Mouse (Mus musculus) heart, postnatal 10 days (tissue): ENCODE data around the gene Map3k1. TPM values are rescaled to one million over a fixed set of nuclear protein-coding genes. Genes with fewer than 3 reads are reported as not detected.

ENCODE experiments used
- DNase-seq, 2 experiments: peaks; one replicate each; pipeline ENCODE4 v3.0.0; 2021
- intact Hi-C: fragments of 180-260 bp; cut with DNase I; formaldehyde crosslinking; loops from one replicate; pipeline ENCODE4 v1.15.1; 2025
- total RNA-seq, 2 experiments: library from RNA; stranded (reverse); gene quantifications; 2 replicates each; pipeline ENCODE4 v1.2.3; 2021

Gene Map3k1
- total RNA-seq, 2 experiments from 2014 or later, result 33.7 to 38.5 TPM

DNA sequence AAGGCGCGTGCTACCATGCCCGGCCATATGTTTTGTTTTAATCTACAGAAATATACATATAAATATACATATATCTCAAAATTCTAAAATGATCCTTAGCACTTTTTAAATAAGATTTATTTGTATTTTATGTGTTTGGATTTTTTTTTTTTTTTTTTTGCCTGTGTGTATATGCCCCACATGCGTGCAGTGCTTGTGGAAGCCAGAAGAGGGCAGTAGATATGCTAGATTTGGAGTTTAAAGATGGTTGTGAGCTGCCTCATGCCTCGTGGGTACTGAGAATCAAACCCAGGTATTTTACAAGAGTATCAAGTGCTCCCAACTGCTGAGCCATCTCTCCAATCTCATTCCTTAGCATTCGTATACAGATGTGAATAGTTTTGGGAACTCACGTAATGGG lies 6.2 kb upstream of the Map3k1 start:
- intact Hi-C loops, result no loop called here
- DNase-seq, result no peak

DNA sequence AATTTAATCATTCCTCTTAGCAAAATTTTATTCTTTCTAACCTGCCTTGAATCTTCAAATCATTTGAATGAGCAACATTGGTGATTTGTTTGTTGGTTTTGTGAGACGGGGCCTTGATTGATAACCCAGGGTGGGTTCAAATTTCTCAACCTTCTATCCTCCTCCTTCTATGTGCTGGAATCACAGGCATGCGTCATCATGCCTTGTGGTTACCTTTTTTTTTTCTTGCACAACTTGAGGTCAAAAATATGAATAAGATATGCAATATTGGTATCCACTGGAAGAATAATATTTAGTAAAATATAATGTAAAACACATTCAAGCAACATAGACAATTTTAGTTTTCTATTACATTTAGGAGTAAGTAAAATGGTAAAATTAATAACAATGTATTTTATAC lies 3.9 kb upstream of the Map3k1 start:
- intact Hi-C loops, result no loop called here
- DNase-seq, result no peak

DNA sequence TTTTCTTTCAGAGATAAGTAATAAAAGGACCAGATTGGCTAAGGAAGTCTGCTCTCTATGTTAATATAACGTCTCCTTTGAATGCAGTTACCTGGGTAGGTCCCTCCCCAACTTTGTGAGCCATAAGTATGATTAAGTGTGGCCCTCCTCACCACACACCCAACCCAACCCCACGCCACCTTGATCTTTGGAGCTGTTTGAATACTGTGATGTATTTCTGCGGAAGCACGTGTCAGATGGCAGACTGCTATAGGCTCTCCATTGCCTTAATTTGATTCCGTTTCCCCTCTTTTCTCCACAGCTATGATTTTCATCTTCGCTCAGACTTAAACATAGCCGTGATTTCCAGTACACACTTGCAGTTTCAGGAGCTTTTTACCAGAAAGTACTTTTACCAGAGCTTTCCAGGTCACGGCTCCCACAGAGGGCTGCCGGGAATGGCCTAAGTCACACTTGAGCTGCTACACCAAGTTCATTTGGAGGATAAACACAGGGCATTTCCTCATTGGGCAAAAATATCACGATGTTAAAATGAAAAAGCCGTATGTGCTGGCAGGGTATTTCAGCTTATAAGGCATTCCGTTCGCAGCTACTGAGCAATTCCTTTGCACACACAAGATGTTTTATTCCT lies 2.3 kb upstream of the Map3k1 start:
- intact Hi-C loops, result no loop called here

DNA sequence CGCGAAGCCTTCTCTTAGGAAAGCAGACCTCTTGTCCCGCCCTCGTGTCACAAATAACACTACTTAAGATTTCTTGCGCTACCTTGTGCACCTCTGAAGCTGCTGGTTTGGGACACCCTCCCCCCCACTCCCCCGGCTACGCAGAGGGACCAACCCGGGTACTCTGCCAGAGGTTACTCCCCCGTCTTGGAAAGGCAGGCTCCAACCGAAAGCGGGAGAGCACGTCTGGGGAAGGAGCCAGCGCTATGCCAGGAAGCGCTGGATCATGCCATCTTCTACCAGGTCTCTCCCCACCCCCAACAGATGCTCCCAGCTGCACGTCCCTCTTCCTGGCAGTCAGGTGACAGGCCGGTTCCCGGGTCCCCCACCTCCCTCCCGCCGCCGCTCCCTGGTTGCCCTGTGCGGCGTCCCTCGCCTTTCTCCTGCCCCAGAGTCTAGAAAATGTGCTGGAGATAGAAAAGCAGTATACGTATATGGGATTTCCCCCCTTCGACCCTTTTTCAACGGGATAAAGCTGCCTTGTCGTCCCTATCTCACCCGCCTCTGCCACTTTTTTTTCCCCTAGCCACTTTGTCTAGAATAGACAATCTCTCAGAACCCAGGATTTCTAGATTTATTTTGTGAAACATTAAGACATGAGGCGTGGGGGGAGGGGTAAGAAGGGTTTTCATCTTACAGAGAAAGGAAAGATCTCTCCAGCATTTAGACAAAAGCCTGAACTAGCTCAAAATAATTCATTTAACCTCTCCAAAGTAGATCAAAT lies 854 bp upstream of the Map3k1 start:
- peak; percentile 76 to 80 for DNase-seq

More for the DNA sequence above, 2.3 kb upstream of the Map3k1 start:
- DNase-seq, result no peak

DNA sequence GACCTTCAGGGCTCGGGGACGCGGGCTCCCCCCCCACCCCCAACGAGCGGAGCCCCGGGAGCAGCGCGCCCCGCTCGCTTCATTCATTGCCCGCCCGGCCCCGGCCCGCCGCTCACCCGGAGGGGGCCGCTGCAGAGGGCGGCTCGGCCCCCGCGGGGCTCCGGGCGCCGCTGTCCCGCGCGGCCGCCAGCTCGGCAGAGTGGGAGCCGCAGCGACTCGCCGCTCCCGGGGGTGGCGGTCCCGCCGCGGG lies 481 bp downstream of the Map3k1 start:
- no peak for DNase-seq
- intact Hi-C loops, result loop anchor here (5.0 kb wide), 4 partner anchors 59 to 389 kb away; no protein-coding TSS in a partner anchor

More for the DNA sequence above, 854 bp upstream of the Map3k1 start:
- intact Hi-C loops, result loop anchor here (5.0 kb wide), 4 partner anchors 58 to 388 kb away; no protein-coding TSS in a partner anchor

DNA sequence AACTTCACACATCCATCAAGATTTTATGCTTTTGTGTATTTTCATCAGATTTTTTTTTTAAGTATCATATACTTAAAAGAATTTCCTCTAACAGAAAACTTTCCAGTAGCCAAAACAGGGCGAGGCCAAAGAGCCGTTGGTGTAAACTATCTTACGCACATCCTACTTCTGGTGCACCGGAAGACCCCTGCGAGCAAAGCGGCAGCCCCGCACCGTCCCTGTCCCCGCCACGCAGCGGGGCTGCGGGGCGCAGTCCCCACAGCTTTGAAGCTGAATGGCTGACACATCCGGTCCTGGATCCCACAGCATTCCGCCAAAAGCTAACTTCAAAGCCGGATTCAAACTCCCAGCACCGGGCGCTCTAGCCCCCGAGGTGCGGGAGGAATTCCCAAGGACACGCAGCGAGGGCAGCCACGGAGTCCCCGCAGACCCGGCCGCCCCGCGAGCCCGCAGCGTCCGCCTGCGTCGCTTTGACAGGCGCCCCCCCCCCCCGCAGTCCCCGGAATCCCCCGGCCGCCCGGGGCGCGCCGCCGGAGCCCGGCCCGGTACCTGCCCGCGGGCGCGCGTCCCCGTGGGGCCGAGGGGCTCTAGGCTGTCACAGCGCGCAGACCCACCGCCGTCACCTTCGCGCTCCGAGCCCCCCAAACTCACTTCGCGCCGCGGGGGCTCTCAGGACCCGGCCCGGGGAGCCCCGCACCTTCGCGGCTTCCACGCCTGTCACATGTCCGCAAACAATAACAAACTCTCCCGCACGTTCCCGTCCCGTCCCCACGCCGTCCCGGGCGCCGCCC lies 1.0 kb downstream of the Map3k1 start:
- intact Hi-C loops, result loop anchor here (2.0 to 5.0 kb wide), 5 partner anchors 19 to 390 kb away; no protein-coding TSS in a partner anchor
- peak in 1 of 2 experiments; percentile 52 for DNase-seq

DNA sequence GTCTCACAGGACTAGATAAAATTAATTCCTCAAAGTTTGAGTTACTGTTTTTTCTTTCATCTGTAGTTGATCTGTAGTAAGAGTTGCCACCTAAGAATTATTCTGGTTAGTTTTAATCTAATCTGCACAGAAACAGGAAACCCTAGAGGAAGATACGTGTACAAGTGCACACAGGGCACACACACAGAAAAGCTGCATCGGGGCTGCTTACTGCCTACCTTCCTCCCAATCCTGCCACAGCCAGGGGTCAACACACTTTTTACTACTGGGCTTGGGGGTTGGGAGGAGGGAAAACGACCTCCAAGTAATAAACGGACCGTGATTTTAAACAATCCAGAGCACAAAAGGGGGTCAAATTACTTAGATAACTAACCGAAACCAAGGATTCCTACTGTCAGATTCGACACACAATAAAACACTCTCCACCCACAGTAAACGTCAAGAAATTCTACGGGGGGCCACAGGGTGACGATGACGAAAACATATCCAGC lies 1.6 kb downstream of the Map3k1 start:
- intact Hi-C loops, result loop anchor here (2.0 to 5.0 kb wide), 5 partner anchors 18 to 390 kb away; no protein-coding TSS in a partner anchor
- DNase-seq, result peak in 1 of 2 experiments; percentile 53

DNA sequence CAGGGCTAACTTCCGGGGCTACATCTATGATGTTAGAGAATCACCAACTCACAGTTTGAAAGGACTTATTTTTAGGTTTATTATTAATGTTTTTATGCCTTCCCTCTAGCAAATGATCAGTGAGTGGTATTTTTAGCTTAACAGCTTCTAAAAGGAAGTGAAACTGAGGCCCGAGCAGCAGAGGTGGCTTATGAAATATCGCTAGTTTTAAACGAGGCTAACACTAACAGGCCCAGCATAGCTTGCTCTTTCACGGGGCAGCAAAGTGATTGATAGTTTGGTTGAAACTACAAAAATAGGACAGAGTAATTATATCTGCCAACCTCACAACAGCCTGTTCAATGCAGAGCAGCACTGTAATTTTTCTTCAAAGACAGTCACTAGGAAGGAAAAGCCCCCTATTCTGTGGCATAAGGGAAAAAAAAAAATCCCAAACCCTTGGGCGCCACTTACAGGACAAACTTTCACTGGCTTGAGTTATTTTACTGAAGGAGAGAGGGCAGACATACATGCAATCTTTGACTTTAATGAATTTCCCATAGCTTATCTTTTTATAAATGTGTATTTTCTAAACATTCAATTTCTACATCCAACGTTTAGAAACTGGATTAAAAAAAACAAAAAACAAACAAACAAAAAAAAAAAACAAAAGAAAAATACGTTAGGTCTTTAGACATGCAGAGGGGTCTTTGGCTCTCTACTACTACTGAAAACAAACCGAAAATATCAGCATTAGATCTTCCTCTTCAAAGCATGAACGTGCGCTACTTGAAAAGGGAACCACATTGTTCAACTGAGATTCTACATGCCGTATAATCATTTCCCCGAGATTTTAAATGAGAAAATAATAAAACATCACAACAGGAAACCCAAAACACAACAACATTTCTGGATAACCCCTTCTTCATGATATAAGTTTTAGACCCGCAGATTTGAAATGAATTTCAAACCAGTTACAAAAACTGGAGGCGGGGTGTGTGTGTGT lies 2.8 kb downstream of the Map3k1 start:
- DNase-seq, result peak in 1 of 2 experiments; percentile 53
- intact Hi-C loops, result loop anchor here (2.0 to 5.0 kb wide), 5 partner anchors 17 to 391 kb away; no protein-coding TSS in a partner anchor

DNA sequence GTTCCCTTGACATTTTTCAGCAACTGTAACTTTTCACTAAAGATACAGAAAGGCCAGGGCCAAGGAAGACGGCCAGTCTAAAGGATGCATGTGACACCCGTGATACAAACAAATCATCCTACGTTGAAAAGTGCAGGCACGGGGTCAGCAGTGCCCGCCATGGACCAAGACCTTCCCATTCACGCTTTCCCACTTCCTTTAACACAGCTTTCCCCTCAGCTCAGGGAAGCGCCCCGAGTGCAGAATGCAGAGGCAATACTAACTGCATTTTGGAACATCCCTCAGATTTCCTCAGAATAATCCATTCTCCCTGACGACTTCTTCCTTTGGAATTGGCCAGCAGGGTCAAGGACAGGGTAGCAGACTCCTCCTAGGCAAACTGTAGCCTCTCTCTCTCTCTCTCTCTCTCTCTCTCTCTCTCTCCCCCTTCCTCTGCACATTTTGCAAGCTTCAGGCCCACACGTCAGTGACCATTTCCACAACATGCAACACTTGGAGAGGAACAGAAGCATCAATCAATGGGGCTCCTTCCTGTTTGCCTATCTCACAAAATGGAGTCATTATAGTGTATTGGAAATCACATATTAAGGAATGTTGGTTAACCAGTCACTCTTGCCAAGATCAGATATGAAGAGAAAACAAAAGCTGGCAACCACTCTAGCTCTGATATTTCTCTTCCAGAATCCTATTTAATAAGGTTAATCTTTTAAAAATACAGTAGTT lies 3.7 kb downstream of the Map3k1 start:
- DNase-seq, result no peak
- intact Hi-C loops, result loop anchor here (5.0 kb wide), 4 partner anchors 62 to 392 kb away; no protein-coding TSS in a partner anchor

DNA sequence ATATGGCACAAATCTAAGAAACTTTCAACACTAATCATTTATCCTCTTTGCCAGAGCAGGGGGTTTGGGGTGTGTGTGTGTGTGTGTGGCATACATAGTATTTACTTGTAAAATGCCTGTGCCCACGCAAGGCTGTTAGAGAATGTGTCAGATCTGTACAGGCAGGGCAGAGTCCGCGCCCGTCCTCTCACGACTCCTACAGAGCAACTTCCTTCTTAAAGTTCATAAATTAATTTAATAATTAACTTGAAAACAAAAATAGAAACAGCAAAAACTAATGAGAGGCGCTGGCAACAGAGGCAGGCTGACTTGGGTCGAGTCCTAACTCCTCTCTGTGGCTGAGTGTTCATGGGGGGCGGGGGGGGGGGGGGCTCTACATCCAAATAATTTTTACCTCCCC lies 4.6 kb downstream of the Map3k1 start:
- DNase-seq, result no peak
- intact Hi-C loops, result no loop called here

DNA sequence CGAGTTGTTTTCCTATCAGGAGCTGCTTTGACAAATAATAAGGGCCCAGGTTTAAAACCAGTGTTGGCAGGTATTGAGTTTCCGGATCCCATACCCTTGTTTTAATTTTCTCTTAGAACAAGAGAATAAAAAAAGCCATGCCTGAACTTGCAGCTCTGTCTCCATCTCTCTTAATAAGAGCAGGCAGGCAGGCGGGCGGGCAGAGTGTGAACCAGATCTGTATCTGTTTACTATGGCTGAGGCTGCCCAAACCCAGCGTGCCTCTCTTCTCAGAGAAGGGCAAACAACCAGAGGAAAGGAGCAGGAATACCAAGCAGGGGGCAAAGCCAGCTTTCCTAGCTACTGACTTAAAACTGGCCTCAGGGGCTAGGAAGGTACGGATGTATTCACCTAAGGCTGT lies 5.3 kb downstream of the Map3k1 start:
- intact Hi-C loops, result no loop called here
- no peak for DNase-seq

DNA sequence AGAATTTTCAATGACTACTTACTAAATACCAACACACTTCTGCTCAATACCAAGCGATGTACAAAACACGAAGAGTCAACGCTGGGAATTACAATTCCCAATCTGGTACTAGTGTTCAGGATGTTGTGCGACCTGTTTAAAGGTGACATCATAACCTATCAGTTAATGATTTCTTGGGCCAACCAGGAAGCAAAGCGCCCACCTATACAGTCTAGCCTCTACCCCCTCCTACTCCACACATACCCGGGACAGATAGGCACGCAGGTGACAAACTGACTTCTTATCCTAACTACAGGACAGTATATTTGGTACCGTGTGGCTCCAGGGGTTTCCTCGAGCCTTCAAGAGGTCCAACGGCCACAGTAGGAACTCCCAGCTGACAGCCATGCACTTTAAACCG lies 5.9 kb downstream of the Map3k1 start:
- intact Hi-C loops, result no loop called here
- DNase-seq, result no peak

DNA sequence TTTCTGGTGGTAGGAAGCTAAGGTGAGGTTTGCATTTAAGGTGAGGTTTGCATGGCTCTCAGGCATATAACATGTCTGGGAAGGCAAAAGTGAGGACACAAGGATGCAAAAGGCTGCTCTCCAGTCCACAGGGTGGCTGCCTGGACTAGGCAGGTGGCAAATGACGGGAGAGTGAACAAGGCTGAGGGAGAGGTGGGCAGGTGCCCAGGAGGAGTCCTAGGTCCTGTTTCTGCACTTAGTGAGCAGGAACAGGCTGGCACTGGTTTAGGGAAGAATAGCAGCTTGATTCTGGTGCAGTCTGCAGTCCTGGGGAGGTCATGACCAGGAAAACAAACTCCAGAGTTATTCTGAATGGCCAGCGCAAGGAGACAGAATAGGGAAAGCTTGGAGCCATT lies 6.5 kb downstream of the Map3k1 start:
- intact Hi-C loops, result no loop called here
- no peak for DNase-seq

DNA sequence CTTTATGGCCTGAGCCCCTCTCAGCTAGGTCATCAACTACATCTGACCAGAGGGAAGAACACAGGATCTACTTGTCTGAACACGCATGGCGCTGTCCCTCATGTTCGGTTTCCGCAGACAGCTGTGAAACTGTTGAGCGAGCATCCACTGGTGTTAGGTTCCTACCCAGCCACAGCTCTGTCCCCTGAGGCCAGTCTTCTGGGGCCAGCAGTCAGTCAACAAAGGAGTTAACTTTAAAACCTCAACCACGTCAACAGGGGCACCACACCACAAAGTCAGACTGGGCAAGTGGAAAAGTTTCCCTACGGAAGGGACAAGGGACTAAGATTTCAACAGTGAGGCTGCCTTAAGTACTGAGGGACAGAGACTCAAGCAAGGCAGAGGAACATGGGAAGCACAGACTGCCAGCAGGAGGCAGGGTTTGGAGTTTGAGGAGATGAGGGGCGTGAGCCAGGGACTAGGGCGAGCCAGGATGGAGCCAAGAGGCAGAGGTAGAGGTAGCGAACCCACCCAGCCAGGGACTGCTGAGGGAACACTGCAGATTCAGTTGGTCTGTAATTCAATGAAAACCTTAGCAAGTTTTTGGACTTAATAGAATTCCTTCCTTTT lies 7.0 kb downstream of the Map3k1 start:
- DNase-seq, result no peak
- intact Hi-C loops, result no loop called here

DNA sequence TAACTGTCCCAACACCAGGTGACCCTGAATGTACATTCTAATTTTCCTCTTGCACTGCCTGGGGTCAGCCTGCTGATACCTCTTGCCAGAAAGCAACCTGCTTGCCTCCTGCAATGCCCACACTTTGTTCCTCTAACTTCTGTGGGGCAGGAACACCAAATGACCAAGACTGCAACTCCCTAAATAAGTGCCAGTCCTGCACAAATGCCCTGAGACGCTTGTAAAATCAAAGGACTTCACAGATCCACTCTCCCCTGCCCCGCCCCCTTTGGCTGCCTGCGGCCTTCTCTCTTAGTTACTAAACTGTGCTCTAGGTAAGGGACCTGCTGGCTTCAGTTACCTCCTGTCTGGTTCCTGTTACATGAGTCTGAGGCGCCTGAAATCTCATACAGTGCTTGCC lies 7.9 kb downstream of the Map3k1 start:
- no peak for DNase-seq
- intact Hi-C loops, result no loop called here

DNA sequence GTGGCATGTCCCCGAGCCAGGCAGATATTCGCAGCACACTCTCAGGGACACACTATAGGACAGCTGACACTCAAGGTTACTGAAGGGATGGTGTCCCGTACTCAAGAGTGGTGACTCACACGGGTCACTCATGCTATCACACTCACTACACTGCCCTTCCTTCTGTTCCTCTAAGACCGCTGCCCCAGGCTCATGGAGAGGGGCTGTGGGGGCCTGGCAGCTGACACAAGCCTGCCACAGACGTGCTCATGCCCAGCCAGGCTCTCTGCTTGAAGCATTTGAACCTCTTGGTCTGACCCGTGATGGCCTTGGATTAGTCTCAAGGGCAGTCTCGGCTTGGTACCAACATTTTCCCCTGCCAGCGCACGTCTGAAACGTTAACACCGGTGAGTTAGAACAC lies 10.7 kb downstream of the Map3k1 start:
- intact Hi-C loops, result no loop called here
- DNase-seq, result peak; percentile 64 to 77

DNA sequence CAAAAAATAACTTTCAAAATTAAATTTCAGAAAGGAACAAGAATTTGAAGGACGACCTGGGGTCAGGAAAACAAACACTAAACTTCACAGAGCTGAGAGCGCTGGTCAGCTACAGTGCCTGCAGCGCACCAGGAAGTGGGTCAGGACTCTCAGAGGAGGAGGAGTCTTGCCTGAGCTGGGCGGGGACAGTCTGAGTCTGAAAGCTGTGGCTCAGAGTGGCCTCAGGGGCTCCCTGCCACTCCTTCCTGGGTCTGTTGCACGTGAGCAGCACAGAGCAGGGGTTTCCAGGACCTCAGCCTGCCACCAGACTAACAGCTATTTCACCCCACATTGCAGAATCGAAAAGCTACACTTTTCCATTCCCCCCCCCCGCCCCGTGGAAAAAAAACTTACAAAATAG lies 11.8 kb downstream of the Map3k1 start:
- DNase-seq, result peak; percentile 78 to 83
- intact Hi-C loops, result no loop called here

DNA sequence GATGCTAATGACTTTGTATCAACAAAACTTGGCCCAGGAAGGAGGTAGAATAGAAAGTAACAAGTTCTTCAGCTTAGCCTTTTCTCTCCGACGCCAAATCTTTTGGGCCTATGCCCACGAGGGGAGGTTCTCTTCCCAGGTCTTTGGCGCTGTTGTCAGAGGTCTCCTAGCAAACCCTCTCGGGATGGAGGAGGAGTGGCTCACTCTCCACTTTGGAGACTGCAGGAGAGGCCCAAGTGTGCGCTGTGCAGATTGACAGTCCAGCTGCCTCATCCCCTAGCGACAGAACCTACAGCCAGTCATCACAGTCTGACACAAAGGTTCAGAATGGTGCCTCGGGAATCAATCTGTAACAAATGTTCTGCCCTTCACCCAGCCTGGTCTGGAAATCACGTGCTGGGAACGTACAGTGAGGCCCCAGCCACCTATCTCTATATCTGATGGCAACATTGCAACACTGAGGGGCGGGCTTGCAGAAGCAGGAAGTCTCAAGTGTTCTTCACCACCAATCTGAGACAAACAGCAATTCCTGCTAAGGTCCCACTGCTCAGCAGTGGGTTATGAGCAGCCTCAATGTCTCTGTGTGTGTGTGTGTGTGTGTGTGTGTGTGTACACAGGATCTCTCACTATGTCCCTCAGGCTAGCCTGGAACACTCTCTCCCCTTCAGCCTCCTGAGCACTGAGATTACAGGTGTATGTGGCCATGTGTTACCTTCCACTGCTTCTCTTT lies 12.4 kb downstream of the Map3k1 start:
- peak; percentile 58 to 67 for DNase-seq
- intact Hi-C loops, result no loop called here
